Mouse (Mus musculus): Measurements from ENCODE around the gene Vmn2r-ps130. TPM values are rescaled to one million over a fixed set of nuclear protein-coding genes. Genes with fewer than 3 reads are reported as not detected.
"Not testable (repeated sequence)": the region's sequence is repeated elsewhere in the genome, so short reads cannot be mapped to it uniquely, and the experiment has no call there.

Vmn2r-ps130 gene
- polyA plus RNA-seq (2012; ENCODE audit: insufficient read depth, insufficient read length, missing spikeins), result not detected in 2 replicates

DNA sequence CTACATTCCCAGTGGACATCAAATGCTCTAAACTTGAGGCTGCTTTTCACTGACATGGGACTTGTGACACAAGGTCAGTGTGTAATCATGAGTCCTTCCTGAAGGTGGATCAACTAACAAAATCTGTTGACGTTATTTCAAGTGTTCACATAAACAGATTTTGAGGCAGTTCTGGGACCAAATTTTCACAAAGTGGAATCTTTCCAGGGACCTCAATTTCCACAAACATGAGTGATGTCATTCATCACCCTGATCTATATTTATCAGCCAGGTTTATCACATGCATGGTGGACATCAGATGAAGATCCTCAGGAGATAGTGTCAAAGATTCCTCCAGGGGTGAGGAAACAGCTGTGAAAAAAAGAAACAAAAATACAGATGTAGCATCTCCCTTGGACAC lies at the start of gene Vmn2r-ps130:
TSS of gene Vmn2r-ps130 (plus strand) at position 301 of the 400 bp plus-strand sequence.
- H3K27ac ChIP-seq (replicated peaks; ENCODE audit: low read depth, low read length); H3K4me1 ChIP-seq (ENCODE audit: control insufficient read depth, insufficient read depth, insufficient read length, low read length); H3K4me3 ChIP-seq (ENCODE audit: insufficient read depth, low read depth, low read length): not testable (repeated sequence)

Other genes with a start within 250 kb of the Vmn2r-ps130 start
- 3.4 and 4.9 TPM in 2 replicates for gene Zfp945, start 194.0 kb upstream of the Vmn2r-ps130 start, polyA plus RNA-seq (2012; ENCODE audit: insufficient read depth, insufficient read length, missing spikeins)
- gene Vmn2r113, start 118.2 kb upstream of the Vmn2r-ps130 start, polyA plus RNA-seq (2012; ENCODE audit: insufficient read depth, insufficient read length, missing spikeins), result not detected in 2 replicates
- 4.4 and 5.8 TPM in 2 replicates for gene Zfp40, start 132.1 kb downstream of the Vmn2r-ps130 start, polyA plus RNA-seq (2012; ENCODE audit: insufficient read depth, insufficient read length, missing spikeins)